Mouse (Mus musculus) kidney, embryonic 15.5 days (tissue): Measurements from ENCODE around the gene Fan1. TPM values are rescaled to one million over a fixed set of nuclear protein-coding genes. Genes with fewer than 3 reads are reported as not detected.

Experiments
- ATAC-seq: fragments of 200-750 bp; cut with Nextera tagmentation; replicated peaks from 2 replicates; pipeline ENCODE4 v1.8.0; 2017; ENCODE audit warnings: moderate TSS enrichment; ENCODE audit not compliant: low FRiP score
- H3K27ac ChIP-seq: fragments of 300-500 bp; sonication (generic); 2 replicates; pipeline ENCODE4 v1.5.1; 2015; ENCODE audit warnings: mild to moderate bottlenecking, inconsistent platforms
- H3K27me3 ChIP-seq: fragments of 300-500 bp; sonication (generic); 2 replicates; pipeline ENCODE4 v1.6.1; 2015; ENCODE audit warnings: inconsistent platforms
- H3K36me3 ChIP-seq: fragments of 300-500 bp; sonication (generic); 2 replicates; pipeline ENCODE4 v1.6.1; 2015; ENCODE audit warnings: inconsistent platforms
- H3K4me1 ChIP-seq: fragments of 300-500 bp; sonication (generic); 2 replicates; pipeline ENCODE4 v1.6.1; 2015; ENCODE audit warnings: inconsistent platforms
- H3K4me2 ChIP-seq: fragments of 300-500 bp; sonication (generic); 2 replicates; pipeline ENCODE4 v1.6.1; 2015; ENCODE audit warnings: moderate library complexity, mild to moderate bottlenecking, inconsistent platforms
- H3K4me3 ChIP-seq: fragments of 300-500 bp; sonication (generic); replicated peaks from 2 replicates; pipeline ENCODE4 v1.5.1; 2015; ENCODE audit warnings: mild to moderate bottlenecking, inconsistent platforms
- H3K9ac ChIP-seq: fragments of 300-500 bp; sonication (generic); 2 replicates; pipeline ENCODE4 v1.6.1; 2015; ENCODE audit warnings: mild to moderate bottlenecking, inconsistent platforms
- H3K9me3 ChIP-seq: fragments of 300-500 bp; sonication (generic); replicated peaks from 2 replicates; pipeline ENCODE4 v1.6.1; 2016; ENCODE audit warnings: inconsistent platforms
- WGBS: fragments of 180-500 bp; shearing (Covaris S2); methylation state at CpG from one replicate; pipeline ENCODE4 v1.1.7; 2015; ENCODE audit warnings: mixed read lengths; 5-methylcytosine and 5-hydroxymethylcytosine counted together
- polyA plus RNA-seq: library from polyadenylated mRNA; unstranded; fragments of >200 nt; fragmentation: Nextera tagmentation; extraction: Ambion mirVana; gene quantifications from 2 replicates; pipeline ENCODE4 v1.2.1, GENCODE M21; 2015

Gene Fan1
- polyA plus RNA-seq, 1 experiment from 2014 or later = 6.9 TPM

DNA sequence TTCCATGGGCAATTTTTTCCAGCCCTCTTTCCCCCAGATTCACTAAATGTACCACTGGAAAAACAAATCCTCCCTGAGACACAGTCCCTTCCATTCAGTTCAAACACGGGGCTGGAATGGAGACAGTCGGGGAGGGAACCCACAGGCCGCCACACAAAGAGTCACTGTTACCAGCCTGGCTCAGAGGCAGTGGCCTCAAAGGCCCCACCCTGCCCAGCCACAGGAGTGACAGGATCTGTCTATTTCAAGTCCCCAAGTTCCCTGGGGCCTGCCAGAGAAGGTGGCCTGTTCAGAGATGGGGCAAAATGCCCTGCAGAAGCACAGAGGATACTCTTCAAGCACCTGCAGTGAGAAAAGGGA is 13.3 kb downstream of the Fan1 start:
- no peak overlapping the region for H3K27ac ChIP-seq
- H3K36me3 ChIP-seq = peaks cover 91% of the 10 kb centered on the region
- no peaks in the 10 kb centered on the region for H3K27me3 ChIP-seq
- no peaks in the 10 kb centered on the region for H3K4me1 ChIP-seq
- H3K4me2 ChIP-seq = no peak overlapping the region
- H3K4me3 ChIP-seq = no peak overlapping the region
- H3K9ac ChIP-seq = no peak overlapping the region
- no peaks in the 10 kb centered on the region for H3K9me3 ChIP-seq
- WGBS = 73% methylated on average over 3 of the region's 3 CpGs
- ATAC-seq = no peak

DNA sequence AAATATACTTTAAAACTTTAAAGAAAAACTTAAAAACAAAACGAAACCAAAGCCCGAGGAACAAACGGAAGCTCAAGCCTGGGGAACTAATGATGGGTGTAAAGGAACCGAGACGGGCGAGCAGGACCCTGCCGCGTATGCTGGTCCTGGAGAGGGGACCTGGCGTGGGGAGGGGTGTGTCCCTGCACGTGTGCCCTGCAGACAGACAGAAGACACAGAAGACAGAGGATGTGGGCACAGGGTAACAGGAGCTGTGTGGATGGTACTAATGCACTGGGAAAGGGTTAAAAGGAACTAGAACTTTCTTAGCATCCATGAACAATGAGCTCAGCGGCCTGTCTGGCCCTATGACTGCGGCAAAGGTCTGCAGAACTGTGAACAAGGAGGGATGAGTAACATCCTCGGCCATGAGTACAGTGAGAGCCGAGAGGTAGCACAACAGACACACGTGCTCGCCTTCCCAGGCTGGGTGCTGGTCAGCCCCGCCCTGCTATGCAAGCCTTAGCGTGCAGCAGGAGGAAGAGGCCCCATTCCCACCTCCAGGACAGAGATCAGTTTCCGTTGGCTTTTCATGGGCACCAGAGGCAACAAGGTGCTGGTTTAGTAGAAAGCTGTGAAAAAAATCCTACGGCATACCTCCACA is 13.8 kb downstream of the Fan1 start:
- no peak for ATAC-seq
- WGBS = 90% methylated on average over 20 of the region's 20 CpGs
- H3K27ac ChIP-seq = no peak overlapping the region

GRCm38 (mm10) chr7:64358666-64359065 is 15.2 kb downstream of the Fan1 start:
- H3K27ac ChIP-seq = no peak overlapping the region
- ATAC-seq = no peak
- no peak overlapping the region for H3K4me3 ChIP-seq
- no peaks in the 10 kb centered on the region for H3K4me1 ChIP-seq
- H3K4me2 ChIP-seq = no peak overlapping the region
- H3K9ac ChIP-seq = no peak overlapping the region
- 88% methylated on average over 6 of the region's 6 CpGs for WGBS
- peaks cover 81% of the 10 kb centered on the region for H3K36me3 ChIP-seq
- H3K9me3 ChIP-seq = no peaks in the 10 kb centered on the region
- H3K27me3 ChIP-seq = no peaks in the 10 kb centered on the region

More for the DNA sequence above, 13.8 kb downstream of the Fan1 start:
- no peak overlapping the region for H3K4me2 ChIP-seq
- no peak overlapping the region for H3K4me3 ChIP-seq
- H3K4me1 ChIP-seq = no peaks in the 10 kb centered on the region
- H3K27me3 ChIP-seq = no peaks in the 10 kb centered on the region
- no peaks in the 10 kb centered on the region for H3K9me3 ChIP-seq
- H3K9ac ChIP-seq = no peak overlapping the region
- peaks cover 87% of the 10 kb centered on the region for H3K36me3 ChIP-seq

DNA sequence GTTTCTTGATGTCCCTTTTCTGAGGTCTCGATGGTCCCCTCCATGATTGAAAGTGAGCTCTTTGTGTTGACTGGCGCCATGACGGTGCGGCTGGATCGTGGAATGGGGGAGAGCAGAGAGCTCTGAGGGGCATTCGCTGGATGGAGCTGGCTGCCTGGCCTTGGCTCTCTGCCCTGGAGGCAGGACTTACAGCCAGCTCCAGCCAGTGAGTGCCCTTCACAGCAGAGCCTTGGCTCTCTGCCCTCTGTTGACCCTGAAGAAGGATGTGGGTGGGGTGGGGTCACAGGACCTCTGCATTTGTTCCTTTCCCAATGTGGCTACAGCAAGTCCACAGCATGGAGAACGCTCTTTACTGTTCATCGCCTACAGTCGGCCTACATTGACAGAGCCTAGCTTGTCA is 16.5 kb downstream of the Fan1 start:
- Histone ChIP-seq H3K4me2 (no peak overlapping the region), H3K27me3 (no peaks in the 10 kb centered on the region), H3K27ac (no peak overlapping the region), H3K36me3 (peaks cover 81% of the 10 kb centered on the region), H3K4me1 (no peaks in the 10 kb centered on the region), H3K9ac (no peak overlapping the region), H3K4me3 (no peak overlapping the region), H3K9me3 (no peaks in the 10 kb centered on the region)
- no peak for ATAC-seq
- WGBS = 88% methylated on average over 9 of the region's 9 CpGs

- no peak for ATAC-seq
- no peak overlapping the region for H3K4me2 ChIP-seq
- no peak overlapping the region for H3K27ac ChIP-seq
- H3K9ac ChIP-seq = no peak overlapping the region
- whole genome bisulfite sequencing = 90% methylated on average over 5 of the region's 5 CpGs
- H3K27me3 ChIP-seq = no peaks in the 10 kb centered on the region
- peaks cover 79% of the 10 kb centered on the region for H3K36me3 ChIP-seq
- no peaks in the 10 kb centered on the region for H3K4me1 ChIP-seq
- no peaks in the 10 kb centered on the region for H3K9me3 ChIP-seq
- no peak overlapping the region for H3K4me3 ChIP-seq
Observed at GRCm38 (mm10) chr7:64356661-64357060, 17.2 kb downstream of the Fan1 start.

DNA sequence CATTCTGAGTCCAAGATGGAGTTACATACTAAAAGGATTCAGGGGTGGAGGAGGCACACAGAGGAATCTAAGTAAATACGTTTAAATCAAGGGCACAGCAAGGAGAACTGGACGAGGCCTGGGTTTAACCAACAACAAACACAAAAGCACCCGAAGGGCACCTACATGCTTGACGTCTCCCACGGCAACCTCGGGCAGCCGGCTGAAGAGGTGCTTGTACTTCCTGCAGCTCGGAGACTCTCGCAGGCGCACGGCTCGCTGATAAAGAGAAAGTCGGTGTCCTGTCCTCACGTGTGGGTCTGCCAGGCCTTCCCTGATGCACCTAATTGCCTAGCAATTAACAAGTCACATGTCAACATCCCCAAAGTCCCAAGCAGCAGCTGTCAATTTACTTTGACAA is 19.7 kb downstream of the Fan1 start:
- H3K9me3 ChIP-seq = no peaks in the 10 kb centered on the region
- H3K27ac ChIP-seq = no peak overlapping the region
- no peak overlapping the region for H3K9ac ChIP-seq
- no peak overlapping the region for H3K4me3 ChIP-seq
- WGBS = 79% methylated on average over 14 of the region's 14 CpGs
- H3K36me3 ChIP-seq = peaks cover 63% of the 10 kb centered on the region
- no peak overlapping the region for H3K4me2 ChIP-seq
- no peaks in the 10 kb centered on the region for H3K4me1 ChIP-seq
- no peak for ATAC-seq
- H3K27me3 ChIP-seq = no peaks in the 10 kb centered on the region

DNA sequence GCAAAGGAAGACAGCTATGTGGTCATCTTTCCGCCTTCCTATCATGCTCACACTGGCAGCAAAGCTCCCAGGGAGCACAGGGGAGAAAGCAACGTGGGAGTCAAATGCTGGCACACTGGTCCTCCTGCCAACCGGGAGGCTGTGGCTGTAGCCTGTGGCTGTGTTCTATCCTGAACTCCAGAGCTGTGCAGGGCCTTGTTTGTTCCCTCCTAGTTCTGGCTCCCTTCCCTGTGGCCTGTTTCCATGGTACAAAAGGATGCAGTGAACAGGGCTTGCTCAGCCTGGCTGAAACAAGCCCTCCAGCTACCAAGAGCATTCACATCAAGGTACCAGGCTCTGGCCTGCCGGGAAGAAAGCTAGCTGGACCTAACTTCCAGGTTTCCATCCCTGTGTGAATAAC is 22.8 kb downstream of the Fan1 start:
- no peak for ATAC-seq
- WGBS = 72% methylated on average over 4 of the region's 4 CpGs
- Histone ChIP-seq H3K27me3 (no peaks in the 10 kb centered on the region), H3K27ac (no peak overlapping the region), H3K36me3 (peaks cover 60% of the 10 kb centered on the region), H3K4me2 (no peak overlapping the region), H3K9me3 (no peaks in the 10 kb centered on the region), H3K4me3 (no peak overlapping the region), H3K9ac (no peak overlapping the region), H3K4me1 (no peaks in the 10 kb centered on the region)

DNA sequence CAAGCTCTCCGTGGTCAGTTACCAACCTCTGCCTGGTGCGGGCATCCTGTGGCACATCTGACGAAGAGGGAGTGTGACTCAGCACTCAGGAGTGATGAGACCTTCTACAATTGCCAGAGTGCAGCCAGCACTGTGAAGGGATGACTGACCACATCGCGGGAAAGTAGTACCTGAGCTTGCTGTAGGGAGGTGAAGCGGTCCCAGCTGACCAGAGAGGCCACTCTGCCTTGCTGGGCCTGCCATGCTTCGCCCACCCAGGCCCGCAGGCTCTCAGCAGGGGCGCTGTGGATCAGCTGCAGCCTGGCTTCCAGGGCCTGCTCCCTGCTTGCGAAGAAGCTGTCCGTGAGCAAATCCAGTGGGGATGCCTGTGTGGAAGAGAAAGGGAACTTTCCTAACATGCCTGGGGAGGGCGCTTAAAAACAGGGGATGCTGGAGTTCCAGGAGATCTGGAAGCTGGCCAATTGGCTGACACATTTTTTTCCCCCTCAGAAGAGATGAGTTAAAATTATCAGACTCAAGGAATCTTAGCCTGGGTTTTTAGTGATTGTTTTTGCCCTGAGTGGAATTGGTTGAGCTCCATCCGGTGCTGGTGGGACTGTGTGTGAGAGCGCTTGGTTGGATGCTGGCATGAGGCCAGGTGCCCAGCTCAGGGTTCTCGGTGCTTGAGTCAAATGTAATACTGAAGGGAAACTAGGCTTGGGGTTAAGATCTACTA is 24.6 kb downstream of the Fan1 start:
- Histone ChIP-seq H3K36me3 (peaks cover 62% of the 10 kb centered on the region), H3K9me3 (no peaks in the 10 kb centered on the region), H3K27ac (no peak overlapping the region), H3K27me3 (no peaks in the 10 kb centered on the region), H3K4me2 (no peak overlapping the region), H3K4me1 (no peaks in the 10 kb centered on the region), H3K9ac (no peak overlapping the region), H3K4me3 (no peak overlapping the region)
- 90% methylated on average over 15 of the region's 15 CpGs for WGBS
- ATAC-seq = no peak

DNA sequence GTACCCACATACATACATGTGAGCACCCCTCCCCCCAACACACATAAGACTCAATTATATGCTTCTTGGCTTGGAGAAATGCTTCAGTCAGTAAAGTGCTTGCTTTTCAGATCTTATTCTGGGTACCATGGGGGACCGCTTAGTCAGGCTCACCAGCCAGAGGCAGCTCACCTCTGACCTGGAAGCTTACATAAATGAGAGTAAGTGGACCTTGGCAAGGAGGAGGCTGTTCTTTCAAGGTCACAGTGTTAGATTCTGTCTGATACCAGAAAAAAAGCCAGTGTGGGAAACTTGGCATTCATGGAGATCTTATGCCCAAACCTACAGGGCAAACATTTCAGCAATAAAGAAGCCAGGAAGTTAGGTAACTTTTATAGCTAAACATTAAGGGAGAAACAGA is 26.1 kb downstream of the Fan1 start:
- no peak for ATAC-seq
- no peaks in the 10 kb centered on the region for H3K9me3 ChIP-seq
- no peak overlapping the region for H3K27ac ChIP-seq
- H3K4me3 ChIP-seq = no peak overlapping the region
- no peaks in the 10 kb centered on the region for H3K4me1 ChIP-seq
- H3K27me3 ChIP-seq = no peaks in the 10 kb centered on the region
- H3K36me3 ChIP-seq = peaks cover 54% of the 10 kb centered on the region
- 83% methylated on average over 1 of the region's 1 CpGs for WGBS
- H3K9ac ChIP-seq = no peak overlapping the region
- H3K4me2 ChIP-seq = no peak overlapping the region

- no peak overlapping the region for H3K9ac ChIP-seq
- ATAC-seq = no peak
- H3K27ac ChIP-seq = no peak overlapping the region
- H3K4me2 ChIP-seq = no peak overlapping the region
- H3K9me3 ChIP-seq = no peaks in the 10 kb centered on the region
- no peak overlapping the region for H3K4me3 ChIP-seq
- peaks cover 53% of the 10 kb centered on the region for H3K36me3 ChIP-seq
- 97% methylated on average over 1 of the region's 1 CpGs for WGBS
- no peaks in the 10 kb centered on the region for H3K27me3 ChIP-seq
- H3K4me1 ChIP-seq = no peaks in the 10 kb centered on the region
Observed at GRCm38 (mm10) chr7:64332686-64333085, 41.2 kb downstream of the Fan1 start.

DNA sequence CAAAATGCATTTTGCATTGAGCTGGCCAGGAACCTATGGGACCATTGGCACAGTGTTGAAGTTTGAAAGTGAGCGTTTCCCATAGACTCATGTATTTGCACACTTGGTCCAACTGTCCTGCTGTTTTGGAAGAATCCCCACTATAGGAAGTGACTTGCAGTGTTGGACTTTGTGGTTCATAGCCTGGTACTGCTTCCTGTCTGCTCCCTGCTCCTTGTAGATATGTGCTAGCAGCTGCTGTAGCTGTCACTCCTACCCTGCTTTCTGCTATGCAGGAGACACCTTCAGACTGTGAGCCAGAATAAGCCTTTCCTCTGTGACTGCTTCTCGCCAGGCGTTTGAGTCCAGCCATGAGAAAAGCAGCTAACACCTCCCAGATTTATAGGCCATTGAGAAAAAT is 42.6 kb downstream of the Fan1 start:
- WGBS = 86% methylated on average over 3 of the region's 3 CpGs
- no peak for ATAC-seq

GRCm38 (mm10) chr7:64327486-64327885 is 46.4 kb downstream of the Fan1 start:
- Histone ChIP-seq H3K27ac (no peak overlapping the region), H3K27me3 (no peaks in the 10 kb centered on the region), H3K4me2 (no peak overlapping the region), H3K36me3 (peaks cover 34% of the 10 kb centered on the region), H3K9ac (no peak overlapping the region), H3K4me3 (no peak overlapping the region), H3K4me1 (no peaks in the 10 kb centered on the region), H3K9me3 (no peaks in the 10 kb centered on the region)
- 86% methylated on average over 4 of the region's 4 CpGs for WGBS
- no peak for ATAC-seq

More for the DNA sequence above, 42.6 kb downstream of the Fan1 start:
- Histone ChIP-seq H3K27ac (no peak overlapping the region), H3K9me3 (no peaks in the 10 kb centered on the region), H3K9ac (no peak overlapping the region), H3K4me2 (no peak overlapping the region), H3K4me3 (no peak overlapping the region), H3K36me3 (peaks cover 46% of the 10 kb centered on the region), H3K27me3 (no peaks in the 10 kb centered on the region), H3K4me1 (no peaks in the 10 kb centered on the region)

DNA sequence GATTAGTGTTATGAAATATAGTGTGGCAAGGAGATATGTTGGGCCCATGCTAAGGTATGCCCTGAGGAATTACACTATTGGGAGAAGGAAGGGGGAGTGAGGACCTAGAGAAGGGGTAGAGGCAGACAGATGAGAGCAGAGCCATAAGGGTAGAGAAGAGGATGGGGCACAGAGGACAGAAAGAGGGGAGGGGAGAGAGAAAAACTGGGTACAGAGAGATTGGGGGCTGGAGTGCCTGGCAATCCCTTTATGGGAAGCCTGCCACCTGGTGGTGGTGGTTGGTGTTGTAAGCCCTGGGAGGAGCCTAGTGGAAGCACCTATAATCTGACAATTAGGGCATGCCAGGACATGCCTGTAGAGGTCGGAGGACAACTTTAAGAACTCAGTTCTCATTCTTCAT is 47.0 kb downstream of the Fan1 start:
- no peak overlapping the region for H3K9ac ChIP-seq
- peaks cover 31% of the 10 kb centered on the region for H3K36me3 ChIP-seq
- H3K4me3 ChIP-seq = no peak overlapping the region
- ATAC-seq = peak; percentile 60; the same call in 1 of the 2 replicates
- no peaks in the 10 kb centered on the region for H3K27me3 ChIP-seq
- no peak overlapping the region for H3K27ac ChIP-seq
- no peaks in the 10 kb centered on the region for H3K9me3 ChIP-seq
- no peaks in the 10 kb centered on the region for H3K4me1 ChIP-seq
- WGBS = 23% methylated on average over 1 of the region's 1 CpGs
- H3K4me2 ChIP-seq = no peak overlapping the region
